Mouse (Mus musculus): ENCODE measurements around the gene Tmem203.

Tmem203 gene

GRCm38 (mm10) chr2:25231038-25231437 lies 24.2 kb upstream of the Tmem203 start:
- CTCF ChIA-PET = no interaction called here

GRCm38 (mm10) chr2:25233421-25233820 lies 21.8 kb upstream of the Tmem203 start:
- CTCF ChIA-PET = no interaction called here

- CTCF ChIA-PET = no interaction called here
Measured at GRCm38 (mm10) chr2:25234050-25234449, 21.2 kb upstream of the Tmem203 start, which contains the start of gene Slc34a3. TSS of gene Slc34a3 (minus strand) at chr2:25234364.

- CTCF ChIA-PET = no interaction called here
Measured at GRCm38 (mm10) chr2:25234551-25235220, 20.6 kb upstream of the Tmem203 start.

GRCm38 (mm10) chr2:25236614-25237013 lies 18.6 kb upstream of the Tmem203 start, which contains the start of gene Rnf224:
TSS of gene Rnf224 (minus strand) at chr2:25236787.
- CTCF ChIA-PET = interaction anchor here (0.6 kb wide), 1 partner anchor 423 kb away, joined by 3 read pairs; no protein-coding TSS in a partner anchor

- CTCF ChIA-PET = interaction anchor here (0.6 kb wide), 1 partner anchor 422 kb away, joined by 3 read pairs; no protein-coding TSS in a partner anchor
Measured at GRCm38 (mm10) chr2:25237522-25237921, 17.7 kb upstream of the Tmem203 start.

GRCm38 (mm10) chr2:25238106-25238505 lies 17.1 kb upstream of the Tmem203 start:
- CTCF ChIA-PET = no interaction called here

GRCm38 (mm10) chr2:25239766-25240165 lies 15.5 kb upstream of the Tmem203 start:
- CTCF ChIA-PET = no interaction called here

GRCm38 (mm10) chr2:25240310-25240709 lies 14.9 kb upstream of the Tmem203 start:
- CTCF ChIA-PET = interaction anchor here (0.6 to 1.0 kb wide), 5 partner anchors 9 to 648 kb away, joined by 3 to 4 read pairs (median 3); no protein-coding TSS in a partner anchor

GRCm38 (mm10) chr2:25240723-25241437 lies 14.4 kb upstream of the Tmem203 start:
- CTCF ChIA-PET = interaction anchor here (0.6 to 1.4 kb wide), 6 partner anchors 8 to 647 kb away, joined by 3 to 4 read pairs (median 3); no protein-coding TSS in a partner anchor

GRCm38 (mm10) chr2:25241438-25241775 lies 13.8 kb upstream of the Tmem203 start:
- CTCF ChIA-PET = interaction anchor here (1.4 kb wide), 1 partner anchor 48 kb away, joined by 3 read pairs; no protein-coding TSS in a partner anchor

- CTCF ChIA-PET = interaction anchor here (0.6 to 1.4 kb wide), 2 partner anchors 14 to 48 kb away, joined by 3 to 4 read pairs; no protein-coding TSS in a partner anchor
Measured at GRCm38 (mm10) chr2:25242101-25242506, 13.1 kb upstream of the Tmem203 start, which contains the start of the genes Rnf208 and Cysrt1. TSS of gene Rnf208 (plus strand) at chr2:25242255. TSS of gene Cysrt1 (minus strand) at chr2:25242452.

GRCm38 (mm10) chr2:25243342-25243741 lies 11.9 kb upstream of the Tmem203 start:
- CTCF ChIA-PET = interaction anchor here (0.5 to 0.9 kb wide), 3 partner anchors 11 to 117 kb away, joined by 3 read pairs; no protein-coding TSS in a partner anchor

- CTCF ChIA-PET = interaction anchor here (0.7 kb wide), 1 partner anchor 47 kb away, joined by 11 read pairs; no protein-coding TSS in a partner anchor
Measured at GRCm38 (mm10) chr2:25244144-25244543, 11.1 kb upstream of the Tmem203 start.

- CTCF ChIA-PET = interaction anchor here (0.6 kb wide), 1 partner anchor 19 kb away, joined by 3 read pairs; no protein-coding TSS in a partner anchor
Measured at GRCm38 (mm10) chr2:25246183-25247072, 8.8 kb upstream of the Tmem203 start, which contains the start of gene AL732309.1. TSS of gene AL732309.1 (minus strand) at chr2:25246863.

GRCm38 (mm10) chr2:25252331-25252730 lies 2.9 kb upstream of the Tmem203 start:
- CTCF ChIA-PET = interaction anchor here (1.1 kb wide), 1 partner anchor 31 kb away, joined by 4 read pairs; no protein-coding TSS in a partner anchor

- CTCF ChIA-PET = interaction anchor here (0.6 to 1.5 kb wide), 4 partner anchors 28 to 154 kb away, joined by 3 to 5 read pairs (median 4); no protein-coding TSS in a partner anchor
Measured at GRCm38 (mm10) chr2:25256443-25257109, 1.3 kb downstream of the Tmem203 start.

GRCm38 (mm10) chr2:25257250-25257649 lies 2.0 kb downstream of the Tmem203 start:
- CTCF ChIA-PET = interaction anchor here (0.6 to 0.7 kb wide), 2 partner anchors 60 to 154 kb away, joined by 3 to 5 read pairs; no protein-coding TSS in a partner anchor

- CTCF ChIA-PET = no interaction called here
Measured at GRCm38 (mm10) chr2:25258887-25259286, 3.6 kb downstream of the Tmem203 start.

GRCm38 (mm10) chr2:25261870-25262269 lies 6.6 kb downstream of the Tmem203 start:
- CTCF ChIA-PET = interaction anchor here (0.6 kb wide), 1 partner anchor 67 kb away, joined by 7 read pairs; no protein-coding TSS in a partner anchor

Measured in spleen, embryonic (tissue).